Mouse (Mus musculus) retina, postnatal 1 day (tissue): ENCODE measurements around the gene Ankmy2.
"Not testable (repeated sequence)": the region's sequence is repeated elsewhere in the genome, so short reads cannot be mapped to it uniquely, and the experiment has no call there.

Experiments
- DNase-seq: peaks from one replicate; pipeline ENCODE4 v3.0.0-alpha.2; 2012

Ankmy2 gene

GRCm38 (mm10) chr12:36164126-36164791 is 7.3 kb downstream of the Ankmy2 start:
- no peak for DNase-seq

GRCm38 (mm10) chr12:36165299-36165698 is 8.4 kb downstream of the Ankmy2 start:
- no peak for DNase-seq

GRCm38 (mm10) chr12:36177227-36177626 is 20.3 kb downstream of the Ankmy2 start:
- no peak for DNase-seq

GRCm38 (mm10) chr12:36182570-36182969 is 25.7 kb downstream of the Ankmy2 start:
- DNase-seq, result no peak

GRCm38 (mm10) chr12:36187081-36187480 is 30.2 kb downstream of the Ankmy2 start:
- DNase-seq, result no peak

- DNase-seq, result no peak
These were observed 32.7 kb downstream of the Ankmy2 start for GRCm38 (mm10) chr12:36189610-36190009.

GRCm38 (mm10) chr12:36190343-36190742 is 33.4 kb downstream of the Ankmy2 start:
- DNase-seq, result no peak

- DNase-seq, result no peak
These were observed 38.1 kb downstream of the Ankmy2 start for GRCm38 (mm10) chr12:36194976-36195375.

- not testable (repeated sequence) for DNase-seq
These were observed 48.7 kb downstream of the Ankmy2 start for GRCm38 (mm10) chr12:36205579-36206119.

- DNase-seq, result peak; percentile 94
These were observed 50.3 kb downstream of the Ankmy2 start for GRCm38 (mm10) chr12:36207072-36207799.

- peak; percentile 13 for DNase-seq
These were observed 50.9 kb downstream of the Ankmy2 start for GRCm38 (mm10) chr12:36207800-36208148.

GRCm38 (mm10) chr12:36208456-36208855 is 51.5 kb downstream of the Ankmy2 start:
- DNase-seq, result peak; percentile 73

GRCm38 (mm10) chr12:36210096-36210495 is 53.2 kb downstream of the Ankmy2 start:
- no peak for DNase-seq

GRCm38 (mm10) chr12:36214389-36215148 is 57.7 kb downstream of the Ankmy2 start:
- no peak for DNase-seq

- peak; percentile 67 for DNase-seq
These were observed 58.2 kb downstream of the Ankmy2 start for GRCm38 (mm10) chr12:36215149-36215480.

- DNase-seq, result no peak
These were observed 59.3 kb downstream of the Ankmy2 start for GRCm38 (mm10) chr12:36216230-36216629.

GRCm38 (mm10) chr12:36216905-36217304 is 60.0 kb downstream of the Ankmy2 start:
- DNase-seq, result no peak

GRCm38 (mm10) chr12:36224392-36224791 is 67.5 kb downstream of the Ankmy2 start:
- no peak for DNase-seq

- DNase-seq, result no peak
These were observed 74.5 kb downstream of the Ankmy2 start for GRCm38 (mm10) chr12:36231386-36231785.

- no peak for DNase-seq
These were observed 84.3 kb downstream of the Ankmy2 start for GRCm38 (mm10) chr12:36241171-36241570.
